Mouse (Mus musculus) induced T-regulatory cell, adult 2 months (primary cell): ENCODE data around the gene Lsamp.

ENCODE experiments used
- DNase-seq: peaks from one replicate; pipeline ENCODE4 v3.0.0-alpha.2; 2012; ENCODE audit warnings: low read depth

Gene Lsamp

GRCm38 (mm10) chr16:41777586-41777985 is 1793.4 kb downstream of the Lsamp start:
- DNase-seq = no peak

GRCm38 (mm10) chr16:41785600-41785999 is 1801.4 kb downstream of the Lsamp start:
- no peak for DNase-seq

DNA sequence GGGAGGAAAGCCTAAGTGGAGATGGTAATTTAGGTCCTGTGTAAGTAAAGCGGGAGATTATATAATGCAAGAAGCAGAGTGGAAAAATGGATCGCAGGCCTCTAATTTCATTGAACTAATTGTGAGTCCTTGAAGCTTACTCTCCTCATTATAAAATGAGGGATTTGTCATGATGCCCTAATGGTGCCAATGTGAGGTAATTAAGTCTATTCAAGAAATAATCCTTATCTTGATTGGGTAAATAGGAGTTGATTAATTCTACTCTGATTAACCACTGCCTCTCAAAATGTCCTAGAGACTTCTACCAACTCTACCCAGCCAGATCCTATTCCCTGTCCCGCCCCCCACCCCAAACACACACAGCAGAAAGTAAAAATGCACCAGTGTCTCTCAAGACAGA is 1802.5 kb downstream of the Lsamp start:
- no peak for DNase-seq

DNA sequence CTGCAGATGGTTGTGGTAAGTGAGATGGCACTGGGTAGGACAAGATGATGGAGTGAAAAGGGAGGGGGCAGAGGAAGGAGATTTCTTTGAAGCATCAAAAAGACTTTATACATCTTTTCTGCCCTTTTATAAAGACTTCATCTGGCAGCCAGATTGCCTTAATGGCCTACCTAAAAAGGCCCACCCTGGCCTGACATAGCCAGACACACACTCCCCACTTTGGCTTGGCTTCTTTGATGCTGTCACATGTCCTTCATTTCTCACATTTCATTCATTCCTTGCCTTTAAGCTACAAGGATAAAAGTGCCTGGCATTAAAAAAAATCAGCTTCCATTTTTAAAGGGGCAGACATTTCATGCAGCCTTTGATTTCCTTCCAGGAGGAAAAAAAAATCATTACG is 1803.0 kb downstream of the Lsamp start:
- no peak for DNase-seq

GRCm38 (mm10) chr16:41790016-41790415 is 1805.9 kb downstream of the Lsamp start:
- no peak for DNase-seq

DNA sequence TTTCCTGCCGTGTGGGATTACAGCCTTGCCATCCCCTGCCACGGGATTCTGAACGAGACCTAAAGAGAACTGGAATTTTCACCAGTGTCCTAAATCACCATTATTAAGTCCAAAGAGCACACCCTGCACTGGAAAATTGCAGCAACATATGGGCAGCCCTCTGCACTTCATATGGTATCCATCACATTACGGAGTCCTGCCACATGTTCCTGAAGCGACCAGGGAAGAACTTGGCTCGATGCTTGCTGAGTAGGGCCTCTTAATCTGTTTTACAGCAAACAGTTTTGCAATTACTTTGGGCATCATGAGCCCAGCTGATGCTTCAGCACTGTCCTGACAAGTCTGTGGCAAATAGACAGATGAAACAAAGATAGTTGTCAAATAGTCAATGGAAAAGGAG is 1836.2 kb downstream of the Lsamp start:
- no peak for DNase-seq

GRCm38 (mm10) chr16:41826899-41827604 is 1842.9 kb downstream of the Lsamp start:
- no peak for DNase-seq

DNA sequence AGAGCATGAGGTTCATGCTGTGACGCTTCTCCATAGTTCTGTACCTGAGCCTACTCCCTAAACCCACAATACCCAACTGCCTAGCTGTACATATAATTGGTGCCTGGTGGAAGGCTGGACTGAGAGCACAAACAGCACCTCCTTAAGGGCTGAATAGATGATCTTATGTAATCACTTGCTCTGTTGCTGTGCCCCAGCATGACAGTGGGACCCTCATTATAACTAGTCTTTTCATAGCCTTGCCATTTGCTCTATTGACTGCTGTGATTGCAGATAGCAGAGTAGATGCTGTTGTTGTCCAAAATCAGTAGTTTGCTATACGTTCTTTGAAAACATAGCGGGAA is 1843.4 kb downstream of the Lsamp start:
- no peak for DNase-seq

DNA sequence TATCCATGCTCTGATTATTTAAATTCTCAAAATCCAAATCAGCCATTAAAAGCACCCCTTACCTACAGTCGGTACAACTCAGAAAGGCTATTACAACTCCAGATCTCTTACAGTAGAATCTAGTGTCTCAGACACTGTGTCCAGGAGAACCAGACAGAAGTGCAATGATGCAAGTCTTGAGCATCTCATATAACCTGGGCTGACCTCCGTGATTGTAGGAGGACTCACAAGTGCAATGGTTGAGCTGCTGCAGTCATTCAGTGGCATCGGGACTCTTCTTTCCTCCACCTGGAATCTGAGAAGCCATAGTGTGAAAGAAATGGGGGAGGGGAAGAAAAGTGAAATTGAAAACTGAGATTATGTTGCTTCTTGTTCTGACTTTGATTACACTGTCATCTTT is 1850.5 kb downstream of the Lsamp start:
- DNase-seq = no peak

DNA sequence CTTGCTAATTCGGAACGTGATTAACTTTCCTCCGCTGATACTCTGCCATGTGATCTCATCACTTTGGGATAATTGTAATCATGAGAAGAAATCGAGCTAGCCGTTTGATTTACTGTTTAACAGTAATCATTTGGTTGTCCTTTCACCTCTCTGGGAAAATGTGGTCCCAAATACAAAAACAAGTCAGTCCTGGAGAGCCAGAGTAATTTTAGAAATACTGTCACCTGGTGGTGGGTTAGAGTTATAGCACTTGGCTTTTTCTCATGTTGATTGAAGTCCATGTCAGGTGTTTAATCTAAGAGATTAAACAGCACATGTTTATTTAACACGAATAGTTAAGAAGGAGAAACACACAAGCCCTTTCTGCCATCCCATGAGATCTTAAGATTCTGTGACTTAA is 1851.6 kb downstream of the Lsamp start:
- no peak for DNase-seq

- DNase-seq = no peak
Measured at GRCm38 (mm10) chr16:41839751-41840404, 1855.7 kb downstream of the Lsamp start.

DNA sequence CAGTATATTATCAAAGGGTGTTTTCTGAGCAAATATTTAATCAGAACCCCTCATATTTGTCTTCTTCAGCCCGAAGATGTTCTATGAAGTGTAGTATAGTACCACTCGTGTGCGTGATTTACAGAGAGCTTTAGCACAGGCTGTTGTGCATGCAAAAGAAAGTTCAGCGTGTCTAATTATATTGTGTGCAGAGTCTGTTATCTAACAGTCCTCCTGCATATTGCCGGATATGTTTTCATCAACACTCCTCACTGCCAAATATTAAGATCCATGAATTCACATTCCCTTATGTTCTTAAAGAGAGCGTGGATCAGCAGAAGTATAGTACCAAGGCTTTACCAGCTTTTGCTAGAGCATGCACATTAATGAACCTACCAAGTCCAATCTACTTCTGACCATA is 1862.7 kb downstream of the Lsamp start:
- no peak for DNase-seq

DNA sequence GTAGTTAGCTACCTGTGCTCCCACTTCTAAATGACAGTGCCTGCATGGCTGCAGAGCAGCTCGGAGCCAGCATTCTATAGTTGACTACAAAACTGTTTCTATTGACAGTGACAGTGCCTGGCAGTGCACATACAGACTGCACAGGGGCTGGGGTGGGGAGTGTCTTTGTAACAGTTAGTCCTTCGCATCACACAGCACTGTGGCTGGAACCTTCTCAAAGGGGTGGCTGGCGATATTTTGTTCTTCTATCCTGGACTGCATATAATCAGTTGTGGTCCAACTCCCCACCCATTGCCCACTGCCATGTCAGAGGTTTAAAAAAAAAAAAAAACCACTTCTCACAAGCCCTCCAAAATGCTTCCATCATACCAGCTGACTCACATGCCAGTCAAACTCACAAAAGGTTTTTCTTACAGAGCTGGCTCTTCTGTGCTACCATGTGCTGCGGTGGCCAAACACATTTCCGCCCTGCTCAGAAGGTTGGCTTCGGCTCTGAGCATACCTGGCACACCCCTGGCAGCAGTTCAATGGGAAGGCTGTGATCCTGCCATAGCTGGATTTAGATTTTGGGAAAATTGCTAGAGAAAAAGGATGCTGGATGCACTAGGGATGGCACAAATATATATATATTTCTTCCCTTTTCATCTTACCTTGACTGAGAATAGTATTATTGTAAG is 1887.9 kb downstream of the Lsamp start:
- DNase-seq = no peak

DNA sequence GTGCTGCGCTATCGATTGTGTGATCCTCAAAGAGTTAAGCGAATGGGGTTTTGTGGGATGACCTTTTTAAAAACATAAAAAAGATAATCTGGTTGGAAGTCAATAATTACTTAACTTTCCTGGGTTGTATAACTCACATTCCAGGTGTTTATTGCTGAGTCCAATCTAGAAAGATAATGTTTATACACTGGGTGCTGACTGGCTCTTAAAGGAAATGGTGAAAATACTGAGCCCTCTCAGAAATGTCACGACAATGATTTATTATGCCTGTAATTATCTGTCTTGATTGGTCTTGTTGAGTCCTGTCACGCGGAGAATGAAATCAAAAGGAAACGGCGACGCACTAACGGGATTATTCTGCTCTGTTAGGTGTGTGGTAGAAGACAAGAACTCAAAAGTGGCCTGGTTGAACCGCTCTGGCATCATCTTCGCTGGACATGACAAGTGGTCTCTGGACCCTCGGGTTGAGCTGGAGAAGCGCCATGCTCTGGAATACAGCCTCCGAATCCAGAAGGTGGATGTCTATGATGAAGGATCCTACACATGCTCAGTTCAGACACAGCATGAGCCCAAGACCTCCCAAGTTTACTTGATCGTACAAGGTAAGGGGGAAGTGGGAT is 1904.5 kb downstream of the Lsamp start:
- DNase-seq = no peak

GRCm38 (mm10) chr16:41900783-41901182 is 1916.6 kb downstream of the Lsamp start:
- DNase-seq = no peak

GRCm38 (mm10) chr16:41903654-41904053 is 1919.5 kb downstream of the Lsamp start:
- no peak for DNase-seq

DNA sequence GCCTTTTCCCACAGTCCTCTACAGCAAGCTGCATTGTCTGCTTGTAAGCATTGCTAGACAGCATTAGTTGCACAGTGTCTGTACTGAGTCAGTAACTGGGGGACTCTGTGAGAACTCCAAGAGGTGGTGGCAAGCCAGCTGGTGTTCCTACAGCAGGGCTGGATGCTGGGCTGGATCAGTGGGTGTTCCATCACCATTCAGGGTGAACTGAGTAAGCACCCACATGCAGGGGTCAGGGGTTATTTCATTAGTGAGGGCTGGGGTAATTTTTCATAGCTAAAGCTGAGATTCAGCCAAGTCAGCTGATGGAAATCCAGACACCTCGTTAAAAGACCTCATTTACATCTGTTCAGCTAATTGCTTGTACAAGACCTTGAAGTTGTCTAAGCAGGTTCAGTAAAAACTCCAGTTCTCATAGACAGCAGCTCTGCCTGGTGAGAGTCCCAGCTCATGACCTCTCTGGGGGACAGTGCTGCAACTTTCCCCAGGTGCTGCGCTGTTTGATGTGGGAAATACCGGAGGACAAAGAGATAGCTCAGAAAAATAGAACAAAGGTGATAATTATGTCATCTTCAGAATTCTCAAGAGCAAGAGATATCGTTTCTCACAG is 1928.5 kb downstream of the Lsamp start:
- DNase-seq = no peak

DNA sequence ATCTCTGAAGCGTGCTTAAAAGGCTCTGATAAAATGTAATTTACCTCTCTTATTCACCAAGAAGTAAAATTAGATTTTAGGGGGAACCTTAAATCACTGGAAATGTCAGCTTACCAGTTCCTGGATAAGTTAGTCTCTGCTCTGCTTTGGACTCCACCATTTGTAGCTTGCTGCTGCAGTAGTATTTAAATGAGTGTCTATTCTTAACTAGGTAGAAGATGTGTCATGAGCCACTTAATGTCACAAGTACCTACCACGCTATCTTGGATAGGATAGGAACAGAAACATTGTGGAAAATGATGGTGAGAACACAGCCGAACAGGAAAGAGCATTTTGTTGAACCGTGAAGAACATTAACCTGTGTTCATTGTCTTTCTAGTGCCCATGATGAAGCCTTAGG is 1929.2 kb downstream of the Lsamp start:
- DNase-seq = no peak

- DNase-seq = no peak
Measured at GRCm38 (mm10) chr16:41916342-41916741, 1932.2 kb downstream of the Lsamp start.

DNA sequence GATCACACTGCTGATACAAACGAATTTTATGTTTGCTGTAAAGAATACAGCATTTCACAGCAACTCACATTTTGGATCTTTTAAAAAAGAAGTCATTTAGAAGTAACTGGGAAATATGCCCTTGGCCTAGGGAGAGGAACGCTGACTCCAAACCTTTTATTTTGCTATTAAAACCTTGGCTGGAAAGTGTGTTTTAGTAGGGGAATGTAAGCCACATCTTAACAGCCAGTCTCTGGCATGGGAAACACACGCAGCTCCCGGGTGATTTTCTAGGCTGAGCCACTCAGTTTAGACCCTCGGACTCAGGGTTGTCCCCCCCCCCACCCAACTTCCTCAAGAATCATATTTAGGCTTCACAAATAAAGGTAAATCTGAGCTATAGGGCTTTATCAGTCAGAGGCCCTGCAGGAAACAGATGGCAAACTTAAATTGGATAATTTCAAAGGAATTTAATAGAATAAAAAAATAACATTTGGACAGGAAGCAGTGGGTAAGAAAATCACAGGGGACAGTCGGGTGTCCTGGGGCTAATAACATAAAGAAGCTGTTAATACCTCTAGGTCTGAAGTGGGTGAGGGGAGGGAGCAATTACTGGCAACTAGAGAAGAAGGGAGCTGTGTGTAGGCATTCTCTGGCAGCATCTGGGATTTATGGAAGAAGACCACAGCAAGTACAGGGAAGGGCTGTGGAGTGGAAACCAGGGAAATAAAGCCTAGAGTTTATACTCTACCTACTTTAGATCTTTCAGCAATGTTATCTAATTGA is 1933.1 kb downstream of the Lsamp start:
- DNase-seq = no peak

GRCm38 (mm10) chr16:41929546-41929945 is 1945.4 kb downstream of the Lsamp start:
- DNase-seq = no peak

- no peak for DNase-seq
Measured at GRCm38 (mm10) chr16:41935701-41936100, 1951.5 kb downstream of the Lsamp start.
